Mouse (Mus musculus) ES-Bruce4 (cell line): ENCODE results near the gene Stab2.

ENCODE experiments used
- CTCF ChIP-seq: IDR thresholded peaks from one replicate; pipeline ENCODE4 v1.8.1; 2011; ENCODE audit warnings: low read depth, low read length
- POLR2A ChIP-seq: IDR thresholded peaks from one replicate; pipeline ENCODE4 v1.8.1; 2011; ENCODE audit warnings: low read length; ENCODE audit not compliant: insufficient read depth

DNA sequence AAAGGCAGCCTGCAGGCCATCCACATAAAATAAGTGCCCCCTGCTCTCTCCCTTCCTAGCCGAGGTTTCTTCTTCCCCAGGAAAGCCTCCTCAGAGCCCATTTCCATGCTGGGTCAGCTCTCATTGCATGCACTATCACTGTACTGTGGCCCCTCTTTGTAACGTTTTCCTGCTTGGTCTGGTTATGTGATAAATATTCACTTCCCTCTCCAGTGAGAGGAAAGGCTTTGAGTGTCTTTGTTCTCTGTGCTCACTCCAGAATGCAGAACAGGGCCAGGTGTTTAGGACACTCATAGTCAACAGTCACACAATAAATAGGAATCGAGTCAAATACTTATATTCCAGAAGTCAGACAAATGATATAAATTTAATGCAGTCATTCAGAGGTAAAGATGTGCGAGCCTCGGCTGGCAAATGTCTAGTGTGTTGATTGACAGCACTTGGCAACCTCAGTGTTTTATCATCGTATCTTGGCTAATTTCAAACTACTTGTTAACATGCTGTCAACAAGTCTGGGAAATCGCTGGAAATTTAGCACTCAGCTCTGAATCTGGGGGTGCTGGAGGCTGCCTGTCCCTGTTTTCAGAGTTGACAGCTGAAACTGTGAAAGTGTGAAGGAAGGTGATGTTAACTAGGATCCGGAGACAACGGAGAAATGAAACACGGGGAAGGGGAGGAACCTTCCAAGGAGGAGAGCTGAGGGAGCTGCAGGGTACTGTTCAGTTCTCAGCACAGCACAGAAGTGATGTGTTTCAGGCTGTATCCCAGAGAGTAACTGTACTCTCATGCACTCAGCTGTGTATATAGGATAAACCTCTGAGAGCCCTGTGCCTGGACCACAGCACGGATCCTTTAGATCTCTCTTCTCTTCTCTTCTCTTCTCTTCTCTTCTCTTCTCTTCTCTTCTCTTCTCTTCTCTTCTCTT is 46.0 kb downstream of the Stab2 start:
- TF ChIP-seq POLR2A: no peak
- TF ChIP-seq CTCF: no peak
